Comparison of ENCODE assay signal across 21 mouse cellular contexts in the genomic region with DNA sequence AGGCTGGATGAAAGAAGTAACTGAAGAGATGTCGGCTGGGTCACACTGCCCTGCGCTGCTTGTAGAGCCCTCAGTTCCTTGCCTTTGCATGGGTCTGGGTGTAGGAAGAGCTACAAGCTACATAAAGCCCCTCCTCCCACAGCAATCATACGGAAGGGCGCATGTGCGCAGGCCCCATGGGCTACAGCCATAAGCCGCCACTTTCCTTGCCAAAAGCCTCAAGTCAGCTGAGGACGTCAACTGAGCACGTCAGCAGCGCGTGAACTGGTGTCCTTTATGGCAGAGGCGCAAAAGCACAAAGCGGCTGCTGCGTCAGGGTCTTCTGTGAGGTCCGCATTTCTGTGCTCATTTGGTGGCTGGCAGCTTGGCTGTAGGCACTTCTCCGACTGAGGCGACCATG.
"Had no signal": no experiment of that assay in that cellular context is flagged by ENCODE, and none has a peak within 500 bp of the region (broad histone marks: within the 10 kb centered on the region; RNA-seq: fewer than 3 reads in every experiment).

No protein-coding gene starts in this region.

- H3K36me3 ChIP-seq: midbrain, embryonic 15.5 days had no signal

- H3K27me3 ChIP-seq: limb, embryonic 15.5 days; midbrain, embryonic 12.5 days; midbrain, embryonic 15.5 days; neural tube, embryonic 12.5 days; neural tube, embryonic 15.5 days had no signal

- H3K9me3 ChIP-seq: limb, embryonic 12.5 days; limb, embryonic 15.5 days; midbrain, embryonic 12.5 days; midbrain, embryonic 15.5 days; neural tube, embryonic 12.5 days; neural tube, embryonic 15.5 days had no signal

- H3K4me3 ChIP-seq: limb, embryonic 12.5 days; limb, embryonic 15.5 days; midbrain, embryonic 12.5 days; midbrain, embryonic 15.5 days; neural tube, embryonic 12.5 days; neural tube, embryonic 15.5 days had no signal

- DNase-seq: kidney, adult 9 months; kidney, postnatal 14 days; kidney, postnatal 4 days; layer of hippocampus, adult 9-11 months; liver, postnatal 0 days; lung, embryonic 14.5 days; right cerebral cortex, adult 18-20 months; right cerebral cortex, postnatal 14 days; right cerebral cortex, postnatal 4 days; thymus, adult 2 months; thymus, postnatal 14 days; thymus, postnatal 4 days had no signal

- H3K27ac ChIP-seq: limb, embryonic 12.5 days; limb, embryonic 15.5 days; liver, embryonic 14.5 days; macrophage; midbrain, embryonic 12.5 days; midbrain, embryonic 15.5 days; neural tube, embryonic 12.5 days; neural tube, embryonic 15.5 days; stomach, postnatal 0 days had no signal

- H3K9ac ChIP-seq: limb, embryonic 12.5 days; limb, embryonic 15.5 days; liver, embryonic 14.5 days; liver, postnatal 0 days; lung, embryonic 14.5 days; midbrain, embryonic 12.5 days; midbrain, embryonic 15.5 days; neural tube, embryonic 12.5 days; neural tube, embryonic 15.5 days had no signal

- H3K4me1 ChIP-seq: limb, embryonic 12.5 days; limb, embryonic 15.5 days; midbrain, embryonic 12.5 days; midbrain, embryonic 15.5 days; neural tube, embryonic 12.5 days; neural tube, embryonic 15.5 days had no signal
